Mouse (Mus musculus) heart, embryonic 14.5 days (tissue): ENCODE data around the gene Akr1a1. TPM values are rescaled to one million over a fixed set of nuclear protein-coding genes. Genes with fewer than 3 reads are reported as not detected.
A peak's percentile ranks its signal among the peaks of the same experiment; 100 is the strongest.
"Not testable (repeated sequence)": the region's sequence is repeated elsewhere in the genome, so short reads cannot be mapped to it uniquely, and the experiment has no call there.

Source experiments
- ATAC-seq: fragments of 200-750 bp; cut with Nextera tagmentation; 2 replicates; pipeline ENCODE4 v1.8.0; 2017; ENCODE audit warnings: low read depth, moderate TSS enrichment; ENCODE audit not compliant: insufficient number of reproducible peaks, insufficient read depth, low FRiP score
- H3K27ac ChIP-seq, 2 experiments: fragments of 200-500 bp in 1 of 2; fragments of 300-500 bp in 1 of 2; sonication (generic) in 1 of 2; replicated peaks in 1 of 2; 2 replicates each; pipeline ENCODE4 v1.5.1; 2012 to 2014; ENCODE audit warnings: low read depth in 2 of 2, low read length in 2 of 2, control low read depth in 1 of 2, mild to moderate bottlenecking in 1 of 2, mixed read lengths in 1 of 2; ENCODE audit not compliant: control insufficient read depth in 1 of 2, insufficient read depth in 1 of 2
- H3K27me3 ChIP-seq: fragments of 300-500 bp; sonication (generic); 2 replicates; pipeline ENCODE4 v1.6.1; 2014; ENCODE audit warnings: mild to moderate bottlenecking, low read length, control low read depth; ENCODE audit not compliant: control insufficient read depth, insufficient read depth
- H3K36me3 ChIP-seq: fragments of 300-500 bp; sonication (generic); 2 replicates; pipeline ENCODE4 v1.6.1; 2014; ENCODE audit warnings: mild to moderate bottlenecking, control low read depth, low read length, mixed read lengths; ENCODE audit not compliant: control insufficient read depth, insufficient read depth
- H3K4me1 ChIP-seq, 2 experiments: fragments of 200-500 bp in 1 of 2; fragments of 300-500 bp in 1 of 2; sonication (generic) in 1 of 2; 2 replicates each; pipeline ENCODE4 v1.6.1; 2012 to 2014; ENCODE audit warnings: low read length in 2 of 2, control low read depth in 1 of 2, mixed read lengths in 1 of 2; ENCODE audit not compliant: control insufficient read depth in 2 of 2, insufficient read depth in 2 of 2
- H3K4me2 ChIP-seq: fragments of 300-500 bp; sonication (generic); 2 replicates; pipeline ENCODE4 v1.6.1; 2014; ENCODE audit warnings: mild to moderate bottlenecking, low read length
- H3K4me3 ChIP-seq, 2 experiments: fragments of 200-500 bp in 1 of 2; fragments of 300-500 bp in 1 of 2; sonication (generic) in 1 of 2; 2 replicates each; pipeline ENCODE4 v1.5.1; 2012 to 2014; ENCODE audit warnings: low read length in 2 of 2, mild to moderate bottlenecking in 2 of 2, control low read depth in 1 of 2, low read depth in 1 of 2, moderate library complexity in 1 of 2; ENCODE audit not compliant: control insufficient read depth in 1 of 2, insufficient read depth in 1 of 2
- H3K9ac ChIP-seq: fragments of 300-500 bp; sonication (generic); 2 replicates; pipeline ENCODE4 v1.6.1; 2014; ENCODE audit warnings: mild to moderate bottlenecking, low read length
- H3K9me3 ChIP-seq: fragments of 300-500 bp; sonication (generic); 2 replicates; pipeline ENCODE4 v1.6.1; 2016; ENCODE audit warnings: low read length, control low read depth; ENCODE audit not compliant: control insufficient read depth
- WGBS: fragments of 180-500 bp; shearing (Covaris S2); extraction: QIAGEN DNeasy Blood & Tissue Kit; methylation state at CpG from one replicate; pipeline ENCODE4 v1.1.7; 2014; 5-methylcytosine and 5-hydroxymethylcytosine counted together
- polyA plus RNA-seq: library from polyadenylated mRNA; unstranded; fragments of >200 nt; fragmentation: Nextera tagmentation; extraction: Ambion mirVana; gene quantifications from 2 replicates; pipeline ENCODE4 v1.2.1, GENCODE M21; 2014

Akr1a1 gene
- polyA plus RNA-seq, 1 experiment from 2014 or later: 648 TPM

DNA sequence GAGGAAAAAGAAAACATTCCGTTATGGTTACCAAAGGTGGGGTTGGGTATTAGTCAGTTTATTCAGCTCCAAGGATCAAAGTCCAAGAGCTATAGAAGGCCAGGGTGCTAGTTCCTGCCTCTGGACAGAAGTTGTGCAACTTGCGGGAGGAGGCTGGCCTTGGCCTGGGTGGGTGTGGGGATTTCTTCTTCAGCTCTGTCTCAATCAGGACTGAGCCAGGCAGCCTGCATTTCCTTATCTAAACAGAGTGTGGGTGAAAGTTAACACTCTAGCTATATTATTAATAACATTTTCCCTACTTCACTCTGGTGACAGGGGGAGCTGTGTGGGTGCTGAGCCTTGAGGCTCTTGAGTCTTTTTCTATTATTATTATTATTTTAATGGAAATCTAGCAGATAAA lies 21.3 kb upstream of the Akr1a1 start:
- no peak overlapping the region for H3K4me2 ChIP-seq
- 48% methylated on average over 2 of the region's 2 CpGs for WGBS
- H3K36me3 ChIP-seq: no peaks in the 10 kb centered on the region
- no peak overlapping the region for H3K9ac ChIP-seq
- no peak overlapping the region for H3K27ac ChIP-seq
- H3K9me3 ChIP-seq: no peaks in the 10 kb centered on the region
- H3K27me3 ChIP-seq: no peaks in the 10 kb centered on the region
- no peak for ATAC-seq
- no peaks in the 10 kb centered on the region for H3K4me1 ChIP-seq
- no peak overlapping the region for H3K4me3 ChIP-seq

GRCm38 (mm10) chr4:116669291-116669690 lies 17.8 kb upstream of the Akr1a1 start:
- H3K4me3 ChIP-seq: no peak overlapping the region
- H3K27me3 ChIP-seq: no peaks in the 10 kb centered on the region
- no peaks in the 10 kb centered on the region for H3K9me3 ChIP-seq
- no peak overlapping the region for H3K4me2 ChIP-seq
- no peaks in the 10 kb centered on the region for H3K4me1 ChIP-seq
- 67% methylated on average over 2 of the region's 2 CpGs for WGBS
- no peak for ATAC-seq
- no peaks in the 10 kb centered on the region for H3K36me3 ChIP-seq
- H3K9ac ChIP-seq: no peak overlapping the region
- no peak overlapping the region for H3K27ac ChIP-seq

GRCm38 (mm10) chr4:116668145-116668544 lies 16.7 kb upstream of the Akr1a1 start:
- H3K4me2 ChIP-seq: no peak overlapping the region
- no peak for ATAC-seq
- H3K4me3 ChIP-seq: no peak overlapping the region
- H3K9ac ChIP-seq: no peak overlapping the region
- peak overlapping the region; percentile 7 to 45; a peak in 1 of 4 replicates for H3K27ac ChIP-seq
- no peaks in the 10 kb centered on the region for H3K4me1 ChIP-seq
- 46% methylated on average over 3 of the region's 3 CpGs for WGBS
- no peaks in the 10 kb centered on the region for H3K36me3 ChIP-seq
- no peaks in the 10 kb centered on the region for H3K27me3 ChIP-seq
- H3K9me3 ChIP-seq: no peaks in the 10 kb centered on the region

DNA sequence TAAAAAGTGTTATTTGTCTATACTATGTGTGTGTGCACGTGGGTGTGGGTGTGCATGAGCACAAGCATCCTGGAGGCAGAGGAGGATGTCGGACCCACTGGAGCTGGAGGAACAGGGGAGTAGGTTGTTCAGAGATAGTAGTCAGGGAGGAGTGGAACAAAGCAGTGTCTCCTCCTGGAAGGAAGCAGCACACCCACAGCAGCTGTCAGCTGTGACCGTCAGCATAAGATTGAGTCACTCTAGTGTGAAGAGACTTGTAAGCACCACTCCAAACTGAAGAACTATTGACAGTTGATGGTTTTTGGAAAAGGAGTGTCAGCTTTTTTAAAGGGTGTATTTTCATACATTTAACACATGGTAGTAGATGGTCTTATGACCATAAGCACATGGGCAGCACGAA lies 15.1 kb upstream of the Akr1a1 start:
- no peaks in the 10 kb centered on the region for H3K36me3 ChIP-seq
- no peaks in the 10 kb centered on the region for H3K4me1 ChIP-seq
- H3K27ac ChIP-seq: no peak overlapping the region
- H3K4me2 ChIP-seq: no peak overlapping the region
- no peaks in the 10 kb centered on the region for H3K27me3 ChIP-seq
- H3K9me3 ChIP-seq: no peaks in the 10 kb centered on the region
- H3K4me3 ChIP-seq: no peak overlapping the region
- 54% methylated on average over 4 of the region's 4 CpGs for WGBS
- no peak for ATAC-seq
- no peak overlapping the region for H3K9ac ChIP-seq

DNA sequence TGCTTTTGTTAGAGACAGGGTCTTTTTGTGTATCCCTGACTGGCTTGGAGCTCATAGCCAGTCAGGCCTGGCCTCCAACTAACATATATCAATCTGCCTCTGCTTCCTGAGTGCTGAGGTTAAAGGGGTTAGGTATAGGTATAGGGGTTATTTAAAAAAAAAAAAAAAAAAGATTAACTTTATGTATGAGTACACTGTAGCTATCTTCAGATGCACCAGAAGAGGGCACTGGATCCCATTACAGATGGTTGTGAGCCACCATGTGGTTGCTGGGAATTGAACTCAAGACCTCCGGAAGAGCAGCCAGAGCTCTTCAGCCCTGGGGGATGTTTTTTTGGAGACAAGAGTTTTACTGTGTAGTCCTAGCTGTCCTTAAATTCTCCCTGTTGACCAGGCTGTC lies 10.5 kb upstream of the Akr1a1 start:
- ATAC-seq: no peak
- no peak overlapping the region for H3K4me2 ChIP-seq
- WGBS: 85% methylated on average over 1 of the region's 1 CpGs
- no peak overlapping the region for H3K9ac ChIP-seq
- H3K27me3 ChIP-seq: no peaks in the 10 kb centered on the region
- no peaks in the 10 kb centered on the region for H3K36me3 ChIP-seq
- H3K4me1 ChIP-seq: no peaks in the 10 kb centered on the region
- no peak overlapping the region for H3K4me3 ChIP-seq
- no peak overlapping the region for H3K27ac ChIP-seq
- H3K9me3 ChIP-seq: no peaks in the 10 kb centered on the region

DNA sequence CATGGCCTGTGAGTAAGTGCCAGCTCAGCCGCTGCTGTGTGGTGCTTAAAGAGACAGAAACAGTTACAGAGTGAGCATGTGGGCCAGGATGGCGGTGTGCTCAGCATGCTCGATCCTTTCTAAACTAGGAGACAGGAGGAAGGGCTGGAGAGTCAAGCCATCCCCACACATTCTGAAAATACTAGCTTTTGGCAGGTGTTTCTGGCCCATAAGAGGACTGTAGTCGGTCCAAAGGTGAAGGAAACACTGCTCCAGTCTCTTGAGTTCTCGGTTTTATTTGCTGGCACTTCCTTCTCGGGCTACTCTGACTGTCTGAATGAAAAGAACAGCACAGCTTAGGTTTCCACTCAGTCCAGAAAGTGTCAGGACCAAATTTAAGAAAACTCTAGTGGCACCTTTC lies 9.3 kb upstream of the Akr1a1 start:
- Histone ChIP-seq H3K4me2 (no peak overlapping the region), H3K4me3 (no peak overlapping the region), H3K9me3 (no peaks in the 10 kb centered on the region), H3K9ac (no peak overlapping the region), H3K36me3 (no peaks in the 10 kb centered on the region), H3K4me1 (no peaks in the 10 kb centered on the region), H3K27me3 (no peaks in the 10 kb centered on the region), H3K27ac (no peak overlapping the region)
- no peak for ATAC-seq
- 67% methylated on average over 6 of the region's 6 CpGs for whole genome bisulfite sequencing

DNA sequence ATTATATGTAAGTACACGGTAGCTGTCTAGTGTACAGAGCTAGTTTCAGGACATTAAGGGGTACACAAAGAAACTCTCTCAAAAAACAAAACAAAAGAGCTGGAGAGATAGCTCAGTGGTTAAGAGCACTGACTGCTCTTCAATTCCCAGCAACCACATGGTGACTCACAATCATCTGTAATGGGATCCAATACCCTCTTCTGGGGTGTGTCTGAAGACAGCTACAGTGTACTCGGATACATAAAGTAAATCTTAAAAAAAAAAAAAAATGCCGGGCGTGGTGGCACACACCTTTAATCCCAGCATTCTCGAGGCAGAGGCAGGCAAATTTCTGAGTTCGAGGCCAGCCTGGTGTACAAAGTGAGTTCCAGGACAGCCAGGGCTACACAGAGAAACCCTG lies 8.4 kb upstream of the Akr1a1 start:
- not testable (repeated sequence) for H3K9ac ChIP-seq, H3K4me3 ChIP-seq, H3K27me3 ChIP-seq, H3K4me2 ChIP-seq, H3K9me3 ChIP-seq, H3K27ac ChIP-seq, H3K36me3 ChIP-seq, H3K4me1 ChIP-seq, ATAC-seq
- 86% methylated on average over 6 of the region's 6 CpGs for WGBS

DNA sequence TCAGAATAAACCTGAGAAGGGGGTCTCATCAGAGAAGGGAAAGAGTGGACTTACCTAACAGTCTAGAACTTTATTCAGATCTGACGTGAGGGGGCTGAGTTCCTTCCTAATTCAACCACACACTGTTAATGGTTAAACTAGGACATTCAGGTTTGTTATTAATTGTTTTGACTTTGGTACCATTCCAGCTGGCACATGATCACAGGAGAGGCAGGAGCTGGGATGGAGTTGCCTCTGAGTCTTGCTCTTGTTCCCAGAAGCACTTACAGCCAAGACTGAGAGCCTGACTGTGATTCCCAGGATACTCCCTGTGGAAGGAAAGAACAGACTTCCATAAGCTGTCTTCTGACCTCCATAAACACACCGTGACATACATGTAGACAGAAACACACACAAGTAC lies 8.0 kb upstream of the Akr1a1 start:
- H3K27ac ChIP-seq: no peak overlapping the region
- H3K4me3 ChIP-seq: no peak overlapping the region
- H3K9ac ChIP-seq: no peak overlapping the region
- H3K36me3 ChIP-seq: no peaks in the 10 kb centered on the region
- ATAC-seq: no peak
- WGBS: 75% methylated on average over 2 of the region's 2 CpGs
- H3K4me1 ChIP-seq: no peaks in the 10 kb centered on the region; a peak in 1 of 4 replicates
- H3K27me3 ChIP-seq: no peaks in the 10 kb centered on the region
- H3K4me2 ChIP-seq: no peak overlapping the region
- no peaks in the 10 kb centered on the region for H3K9me3 ChIP-seq
